Mouse (Mus musculus) midbrain, embryonic 15.5 days (tissue): ENCODE data around the gene Sh3glb2. TPM values are rescaled to one million over a fixed set of nuclear protein-coding genes. Genes with fewer than 3 reads are reported as not detected.

Source experiments
- ATAC-seq: fragments of 200-750 bp; cut with Nextera tagmentation; replicated peaks from 2 replicates; pipeline ENCODE4 v1.8.0; 2017; ENCODE audit warnings: moderate TSS enrichment
- H3K27ac ChIP-seq: fragments of 300-500 bp; sonication (generic); 2 replicates; pipeline ENCODE4 v1.5.1; 2015; ENCODE audit warnings: mild to moderate bottlenecking, inconsistent platforms
- H3K27me3 ChIP-seq: fragments of 300-500 bp; sonication (generic); replicated peaks from 2 replicates; pipeline ENCODE4 v1.6.1; 2015; ENCODE audit warnings: inconsistent platforms
- H3K36me3 ChIP-seq: fragments of 300-500 bp; sonication (generic); replicated peaks from 2 replicates; pipeline ENCODE4 v1.6.1; 2015; ENCODE audit warnings: inconsistent platforms
- H3K4me1 ChIP-seq: fragments of 300-500 bp; sonication (generic); 2 replicates; pipeline ENCODE4 v1.6.1; 2015; ENCODE audit warnings: inconsistent platforms
- H3K4me2 ChIP-seq: fragments of 300-500 bp; sonication (generic); 2 replicates; pipeline ENCODE4 v1.6.1; 2015; ENCODE audit warnings: inconsistent platforms, mild to moderate bottlenecking, moderate library complexity
- H3K4me3 ChIP-seq: fragments of 300-500 bp; sonication (generic); 2 replicates; pipeline ENCODE4 v1.5.1; 2015; ENCODE audit warnings: mild to moderate bottlenecking, inconsistent platforms
- H3K9ac ChIP-seq: fragments of 300-500 bp; sonication (generic); 2 replicates; pipeline ENCODE4 v1.6.1; 2015; ENCODE audit warnings: mild to moderate bottlenecking, inconsistent platforms
- H3K9me3 ChIP-seq: fragments of 300-500 bp; sonication (generic); 2 replicates; pipeline ENCODE4 v1.6.1; 2016; ENCODE audit warnings: inconsistent platforms
- WGBS: fragments of 180-500 bp; shearing (Covaris S2); methylation state at CpG from one replicate; pipeline ENCODE4 v1.1.7; 2015; ENCODE audit warnings: mixed read lengths; 5-methylcytosine and 5-hydroxymethylcytosine counted together
- polyA plus RNA-seq: library from polyadenylated mRNA; unstranded; fragments of >200 nt; fragmentation: Nextera tagmentation; extraction: Ambion mirVana; gene quantifications from 2 replicates; pipeline ENCODE4 v1.2.1, GENCODE M21; 2015

Sh3glb2 gene
- 214 and 219 TPM in 2 replicates for polyA plus RNA-seq

- peak within 1 kb of the TSS; percentile 89 for H3K9ac ChIP-seq
- WGBS: 3% methylated on average over 72 of the region's 73 CpGs
- peaks cover 26% of the 10 kb centered on the region for H3K4me1 ChIP-seq
- no peaks in the 10 kb centered on the region for H3K27me3 ChIP-seq
- peak; percentile 80 for ATAC-seq
- peak within 1 kb of the TSS; percentile 83 for H3K27ac ChIP-seq
- H3K4me3 ChIP-seq: peak within 1 kb of the TSS; percentile 74
- peaks cover 3% of the 10 kb centered on the region; the same call in 1 of the 2 replicates for H3K36me3 ChIP-seq
- peak within 1 kb of the TSS; percentile 84 for H3K4me2 ChIP-seq
- H3K9me3 ChIP-seq: no peaks in the 10 kb centered on the region
Measured at GRCm38 (mm10) chr2:30358533-30359531, at the start of gene Sh3glb2. Gene Sh3glb2, minus strand, starts transcription at chr2:30359337.

GRCm38 (mm10) chr2:30408452-30409100, 49.4 kb upstream of the Sh3glb2 start:
- H3K9me3 ChIP-seq: no peaks in the 10 kb centered on the region
- H3K4me1 ChIP-seq: peaks cover 9% of the 10 kb centered on the region
- no peak overlapping the region for H3K9ac ChIP-seq
- no peak overlapping the region for H3K4me2 ChIP-seq
- H3K4me3 ChIP-seq: no peak overlapping the region
- H3K27me3 ChIP-seq: no peaks in the 10 kb centered on the region
- ATAC-seq: no peak
- WGBS: 86% methylated on average over 8 of the region's 8 CpGs
- H3K36me3 ChIP-seq: peaks cover 33% of the 10 kb centered on the region
- no peak overlapping the region for H3K27ac ChIP-seq

GRCm38 (mm10) chr2:30407778-30408177, 48.6 kb upstream of the Sh3glb2 start:
- 93% methylated on average over 10 of the region's 10 CpGs for WGBS
- peaks cover 37% of the 10 kb centered on the region for H3K36me3 ChIP-seq

GRCm38 (mm10) chr2:30407221-30407620, 48.1 kb upstream of the Sh3glb2 start:
- no peak overlapping the region for H3K9ac ChIP-seq
- no peaks in the 10 kb centered on the region for H3K4me1 ChIP-seq
- no peak overlapping the region for H3K27ac ChIP-seq
- peaks cover 40% of the 10 kb centered on the region for H3K36me3 ChIP-seq
- no peak overlapping the region for H3K4me3 ChIP-seq
- H3K27me3 ChIP-seq: no peaks in the 10 kb centered on the region
- ATAC-seq: no peak
- H3K4me2 ChIP-seq: no peak overlapping the region
- 89% methylated on average over 2 of the region's 2 CpGs for WGBS
- no peaks in the 10 kb centered on the region for H3K9me3 ChIP-seq

More at GRCm38 (mm10) chr2:30407778-30408177, 48.6 kb upstream of the Sh3glb2 start:
- Histone ChIP-seq H3K9me3 (no peaks in the 10 kb centered on the region), H3K4me1 (0 out of 2 replicates have a peak, but pooled peaks cover 1% of the 10 kb centered on the region), H3K4me3 (no peak overlapping the region), H3K4me2 (no peak overlapping the region), H3K9ac (no peak overlapping the region), H3K27ac (no peak overlapping the region), H3K27me3 (no peaks in the 10 kb centered on the region)
- ATAC-seq: no peak

GRCm38 (mm10) chr2:30403870-30404269, 44.7 kb upstream of the Sh3glb2 start:
- 86% methylated on average over 1 of the region's 1 CpGs for WGBS
- Histone ChIP-seq H3K9ac (no peak overlapping the region), H3K27ac (no peak overlapping the region), H3K4me2 (no peak overlapping the region), H3K27me3 (no peaks in the 10 kb centered on the region), H3K9me3 (no peaks in the 10 kb centered on the region), H3K4me1 (peaks cover 13% of the 10 kb centered on the region), H3K4me3 (no peak overlapping the region), H3K36me3 (peaks cover 35% of the 10 kb centered on the region)
- no peak for ATAC-seq

GRCm38 (mm10) chr2:30402843-30403242, 43.7 kb upstream of the Sh3glb2 start:
- Histone ChIP-seq H3K9me3 (no peaks in the 10 kb centered on the region), H3K27me3 (no peaks in the 10 kb centered on the region), H3K27ac (no peak overlapping the region), H3K36me3 (peaks cover 31% of the 10 kb centered on the region), H3K9ac (no peak overlapping the region), H3K4me1 (peaks cover 14% of the 10 kb centered on the region), H3K4me3 (no peak overlapping the region), H3K4me2 (no peak overlapping the region)
- WGBS: 74% methylated on average over 2 of the region's 2 CpGs
- no peak for ATAC-seq

- peaks cover 14% of the 10 kb centered on the region for H3K4me1 ChIP-seq
- no peak for ATAC-seq
- no peak overlapping the region for H3K27ac ChIP-seq
- no peak overlapping the region for H3K4me3 ChIP-seq
- WGBS: 96% methylated on average over 9 of the region's 9 CpGs
- no peaks in the 10 kb centered on the region for H3K27me3 ChIP-seq
- H3K9ac ChIP-seq: no peak overlapping the region
- H3K4me2 ChIP-seq: no peak overlapping the region
- H3K9me3 ChIP-seq: no peaks in the 10 kb centered on the region
- peaks cover 29% of the 10 kb centered on the region for H3K36me3 ChIP-seq
Measured at GRCm38 (mm10) chr2:30402351-30402826, 43.3 kb upstream of the Sh3glb2 start.

GRCm38 (mm10) chr2:30401581-30401980, 42.4 kb upstream of the Sh3glb2 start:
- H3K27ac ChIP-seq: no peak overlapping the region
- H3K27me3 ChIP-seq: no peaks in the 10 kb centered on the region
- peaks cover 30% of the 10 kb centered on the region for H3K36me3 ChIP-seq
- H3K9me3 ChIP-seq: no peaks in the 10 kb centered on the region
- H3K4me3 ChIP-seq: no peak overlapping the region
- ATAC-seq: no peak
- no peak overlapping the region for H3K9ac ChIP-seq
- H3K4me1 ChIP-seq: peaks cover 14% of the 10 kb centered on the region
- 95% methylated on average over 1 of the region's 1 CpGs for WGBS
- no peak overlapping the region for H3K4me2 ChIP-seq

- peak overlapping the region; percentile 74 for H3K27ac ChIP-seq
- ATAC-seq: peak; percentile 48
Measured at GRCm38 (mm10) chr2:30399191-30400171, 40.3 kb upstream of the Sh3glb2 start.

GRCm38 (mm10) chr2:30397986-30398512, 38.9 kb upstream of the Sh3glb2 start:
- no peak overlapping the region for H3K4me2 ChIP-seq
- WGBS: 48% methylated on average over 10 of the region's 10 CpGs
- no peak overlapping the region for H3K4me3 ChIP-seq
- H3K27me3 ChIP-seq: no peaks in the 10 kb centered on the region
- H3K9me3 ChIP-seq: no peaks in the 10 kb centered on the region
- H3K4me1 ChIP-seq: peaks cover 26% of the 10 kb centered on the region
- H3K27ac ChIP-seq: no peak overlapping the region
- no peak overlapping the region for H3K9ac ChIP-seq
- ATAC-seq: no peak
- peaks cover 22% of the 10 kb centered on the region for H3K36me3 ChIP-seq

More at GRCm38 (mm10) chr2:30399191-30400171, 40.3 kb upstream of the Sh3glb2 start:
- H3K36me3 ChIP-seq: peaks cover 26% of the 10 kb centered on the region
- 16% methylated on average over 20 of the region's 20 CpGs for WGBS
- H3K4me2 ChIP-seq: no peak overlapping the region
- H3K4me1 ChIP-seq: peaks cover 14% of the 10 kb centered on the region
- H3K4me3 ChIP-seq: no peak overlapping the region
- no peaks in the 10 kb centered on the region for H3K27me3 ChIP-seq
- no peaks in the 10 kb centered on the region for H3K9me3 ChIP-seq
- peak overlapping the region; percentile 18; the same call in 1 of the 2 replicates for H3K9ac ChIP-seq

- 93% methylated on average over 7 of the region's 7 CpGs for WGBS
- H3K4me1 ChIP-seq: peaks cover 35% of the 10 kb centered on the region
- no peaks in the 10 kb centered on the region for H3K9me3 ChIP-seq
- ATAC-seq: no peak
- no peaks in the 10 kb centered on the region for H3K27me3 ChIP-seq
- H3K4me2 ChIP-seq: no peak overlapping the region
- no peak overlapping the region for H3K27ac ChIP-seq
- H3K36me3 ChIP-seq: peaks cover 16% of the 10 kb centered on the region; the same call in 1 of the 2 replicates
- H3K4me3 ChIP-seq: no peak overlapping the region
- no peak overlapping the region for H3K9ac ChIP-seq
Measured at GRCm38 (mm10) chr2:30396246-30396645, 37.1 kb upstream of the Sh3glb2 start.
